In genomic region chr5:29735557-29736061, GRCm38 (mm10) we compare ENCODE assay signal across 8 mouse cellular contexts. TPM values are rescaled to one million over a fixed set of nuclear protein-coding genes. Genes with fewer than 3 reads are reported as not detected.
DNase-seq lines count a peak whose midpoint lies in the region; ATAC-seq and TF ChIP-seq lines count a peak whose summit lies in the region.

Gene Dnajb6 (plus strand): TSS chr5:29735688.
Gene Gm5129 (minus strand): TSS chr5:29735936.

- CTCF ChIA-PET in Patski (lab: Charles Lee): no interaction called here

- peak within 1 kb of the TSS; percentile 86 for H3K9ac ChIP-seq in hindbrain, embryonic 14.5 days

- H3K9me3 ChIP-seq in hindbrain, embryonic 14.5 days (ENCODE audit: control insufficient read depth, low read length): no peaks in the 10 kb centered on the region

- no peaks in the 10 kb centered on the region for H3K36me3 ChIP-seq in hindbrain, embryonic 14.5 days (replicated peaks; ENCODE audit: control insufficient read depth, insufficient read depth)

- H3K4me2 ChIP-seq in hindbrain, embryonic 14.5 days (replicated peaks): peak within 1 kb of the TSS; percentile 91

- 0% methylated on average over 46 of the region's 46 CpGs for WGBS in hindbrain, embryonic 14.5 days

- peak within 1 kb of the TSS; percentile 89 for H3K4me3 ChIP-seq in hindbrain, embryonic 14.5 days (replicated peaks; ENCODE audit: low read length)

- ATAC-seq in Patski: peak; percentile 81
- ATAC-seq in hindbrain, embryonic 14.5 days (ENCODE audit: low FRiP score): peak; percentile 98

- no peak for TF ChIP-seq CTCF in Patski (IDR thresholded peaks at IDR 0.05)

- POLR2A ChIA-PET in Patski (lab: Charles Lee): interaction anchor here (1.9 kb wide), 1 partner anchor 10 kb away, joined by 7 read pairs; no protein-coding TSS in a partner anchor

- peak within 1 kb of the TSS; percentile 94 for H3K27ac ChIP-seq in hindbrain, embryonic 14.5 days

- no peaks in the 10 kb centered on the region for H3K27me3 ChIP-seq in Patski
- H3K27me3 ChIP-seq in hindbrain, embryonic 14.5 days (ENCODE audit: control insufficient read depth, insufficient read depth, low read length): no peaks in the 10 kb centered on the region

- in situ Hi-C loops in Patski (cut with MboI; ENCODE audit: low pct_unique_long_range_greater_than_20kb): no loop called here

- peaks cover 22% of the 10 kb centered on the region for H3K4me1 ChIP-seq in hindbrain, embryonic 14.5 days (replicated peaks; ENCODE audit: control insufficient read depth, insufficient read depth, low read length)

- peak; percentile 66 for DNase-seq in Patski (ENCODE audit: low read depth, low spot score)
- DNase-seq in cerebellum, postnatal 14 days: peak; percentile 98 to 99
- peak; percentile 98 for DNase-seq in frontal cortex, postnatal 25 days (ENCODE audit: low spot score in 2 of 2)
- DNase-seq in hindbrain, embryonic 14.5 days (ENCODE audit: low spot score): peak; percentile 96
- DNase-seq in layer of hippocampus, postnatal 36 days: peak; percentile 98
- peak; percentile 98 for DNase-seq in lung, postnatal 36 days
- peak; percentile 96 for DNase-seq in retina, postnatal 1 day
- peak; percentile 94 to 99 for DNase-seq in urinary bladder, adult 18-20 months (ENCODE audit: low spot score in 2 of 2)

RNA-seq across cellular contexts. Expression of gene Dnajb6, which starts in this region (rescaled TPM):
- 136 TPM for polyA plus RNA-seq in Patski (2021)
- 304 and 306 TPM in 2 replicates for polyA plus RNA-seq in hindbrain, embryonic 14.5 days (2014; fragmentation: Nextera tagmentation; extraction: Ambion mirVana)
- 100 to 1,000 TPM; 173 to 183 TPM for total RNA-seq in layer of hippocampus, postnatal 36 days (2021)

RNA-seq across cellular contexts. Expression of gene Gm5129, which starts in this region (rescaled TPM):
- not detected for polyA plus RNA-seq in Patski (2021)
- not detected in 2 replicates for polyA plus RNA-seq in hindbrain, embryonic 14.5 days (2014; fragmentation: Nextera tagmentation; extraction: Ambion mirVana)
- 1 to 10 TPM in 1 of 2 experiments, not detected in 1; 1.6 TPM for total RNA-seq in layer of hippocampus, postnatal 36 days (2021)

Comparison
In these comparisons a context has a peak if more than half of its experiments do, and no peak if none do; other contexts are left out.
1. Peak in every context shown above with its lines: DNase-seq, ATAC-seq, H3K4me3 ChIP-seq and H3K27ac ChIP-seq.